In the genomic region with DNA sequence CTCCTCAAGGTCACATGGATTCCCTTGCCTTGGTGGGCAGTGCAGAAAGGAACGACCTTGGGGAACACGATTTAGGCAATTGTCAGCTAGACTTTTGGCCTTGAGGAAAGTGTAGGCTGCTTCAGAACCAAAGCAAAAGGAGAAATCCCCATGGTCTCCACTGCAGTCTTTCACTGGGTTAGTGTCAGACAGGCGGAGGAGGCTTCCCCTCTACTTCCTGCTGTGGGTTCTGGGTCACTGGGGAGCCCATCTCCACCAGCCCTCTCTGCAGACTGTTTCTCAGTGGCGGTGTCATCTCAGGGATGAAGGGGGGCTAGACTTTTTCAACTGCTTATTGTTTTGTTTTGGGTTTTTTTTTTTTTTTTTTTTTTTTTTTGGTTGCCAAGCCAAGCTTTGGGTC, we compare ENCODE assay signal across 9 mouse cellular contexts.
DNase-seq lines count a peak whose midpoint lies in the region; ATAC-seq and TF ChIP-seq lines count a peak whose summit lies in the region.
"Had no signal": no experiment of that assay in that cellular context is flagged by ENCODE, and none has a peak within 500 bp of the region (broad histone marks: within the 10 kb centered on the region; RNA-seq: fewer than 3 reads in every experiment).

No protein-coding gene starts in this region.

- H3K4me2 ChIP-seq in kidney, embryonic 15.5 days = no peak overlapping the region
- H3K4me2 ChIP-seq in neural tube, embryonic 15.5 days = no peak overlapping the region
- no peak overlapping the region for H3K4me2 ChIP-seq in forebrain, embryonic 11.5 days (ENCODE audit: low read depth, low read length, severe bottlenecking)
- H3K4me2 ChIP-seq: embryonic facial prominence, embryonic 12.5 days had no signal

- no peak for DNase-seq in kidney, adult 8-10 months
- peak; percentile 76 to 83 for DNase-seq in CD8-positive naive resting alpha-beta T cell, adult 2 months (ENCODE audit: low read depth in 2 of 2, low spot score in 2 of 2)
- DNase-seq in spleen, adult 2 months (ENCODE audit: low read depth in 1 of 2, low spot score in 2 of 2) = peak in 1 of 2 experiments; percentile 79
- no peak for DNase-seq in layer of hippocampus, postnatal 36 days
- no peak for DNase-seq in forebrain, embryonic 11.5 days (ENCODE audit: low spot score)

- H3K4me1 ChIP-seq in kidney, embryonic 15.5 days = peaks cover 47% of the 10 kb centered on the region
- H3K4me1 ChIP-seq in spleen, adult 2 months (ENCODE audit: control insufficient read depth, insufficient read depth, insufficient read length) = peaks cover 54% of the 10 kb centered on the region
- H3K4me1 ChIP-seq in neural tube, embryonic 15.5 days = peaks cover 32% of the 10 kb centered on the region
- no peaks in the 10 kb centered on the region for H3K4me1 ChIP-seq in forebrain, embryonic 11.5 days (replicated peaks; ENCODE audit: control insufficient read depth, insufficient read depth, low read length)

- no peak overlapping the region for H3K4me3 ChIP-seq in kidney, embryonic 15.5 days (replicated peaks)
- no peak overlapping the region for H3K4me3 ChIP-seq in spleen, adult 2 months (ENCODE audit: extremely low read depth, insufficient read depth, insufficient read length)
- no peak overlapping the region for H3K4me3 ChIP-seq in neural tube, embryonic 15.5 days (replicated peaks)
- no peak overlapping the region for H3K4me3 ChIP-seq in forebrain, embryonic 11.5 days (ENCODE audit: low read depth, low read length)
- H3K4me3 ChIP-seq: embryonic facial prominence, embryonic 12.5 days had no signal

- no peak for TF ChIP-seq CTCF in spleen, adult 2 months (IDR thresholded peaks at IDR 0.05; ENCODE audit: extremely low read depth, insufficient read depth, insufficient read length, insufficient replicate concordance)

- H3K27ac ChIP-seq in kidney, embryonic 15.5 days = peak overlapping the region; percentile 33
- peak overlapping the region; percentile 92 for H3K27ac ChIP-seq in spleen, adult 2 months (ENCODE audit: insufficient read depth, low read length)
- H3K27ac ChIP-seq in neural tube, embryonic 15.5 days (replicated peaks) = no peak overlapping the region
- H3K27ac ChIP-seq in forebrain, embryonic 11.5 days (ENCODE audit: low read depth, low read length) = no peak overlapping the region

- WGBS in kidney, embryonic 15.5 days = 27% methylated on average over 4 of the region's 4 CpGs
- WGBS in spleen, adult 2 months = 2% methylated on average over 4 of the region's 4 CpGs
- WGBS in neural tube, embryonic 15.5 days = 62% methylated on average over 4 of the region's 4 CpGs
- 53% methylated on average over 4 of the region's 4 CpGs for WGBS in forebrain, embryonic 11.5 days

- H3K27me3 ChIP-seq in kidney, embryonic 15.5 days = no peaks in the 10 kb centered on the region
- no peaks in the 10 kb centered on the region for H3K27me3 ChIP-seq in spleen, adult 2 months (ENCODE audit: control insufficient read depth, insufficient read depth, low read length)
- H3K27me3 ChIP-seq in neural tube, embryonic 15.5 days (replicated peaks) = no peaks in the 10 kb centered on the region
- no peaks in the 10 kb centered on the region for H3K27me3 ChIP-seq in forebrain, embryonic 11.5 days (ENCODE audit: control insufficient read depth, insufficient read depth, low read length)
- H3K27me3 ChIP-seq: embryonic facial prominence, embryonic 12.5 days had no signal

- no peak overlapping the region for H3K9ac ChIP-seq in kidney, embryonic 15.5 days
- H3K9ac ChIP-seq in neural tube, embryonic 15.5 days (replicated peaks) = no peak overlapping the region
- H3K9ac ChIP-seq in forebrain, embryonic 11.5 days (ENCODE audit: low read length) = no peak overlapping the region
- H3K9ac ChIP-seq: embryonic facial prominence, embryonic 12.5 days had no signal

- no peaks in the 10 kb centered on the region for H3K9me3 ChIP-seq in kidney, embryonic 15.5 days (replicated peaks)
- no peaks in the 10 kb centered on the region for H3K9me3 ChIP-seq in neural tube, embryonic 15.5 days (replicated peaks)
- H3K9me3 ChIP-seq in forebrain, embryonic 11.5 days (ENCODE audit: control insufficient read depth, low read length) = no peaks in the 10 kb centered on the region
- H3K9me3 ChIP-seq: embryonic facial prominence, embryonic 12.5 days had no signal

- peak; percentile 60 for ATAC-seq in kidney, embryonic 15.5 days (replicated peaks; ENCODE audit: low FRiP score)
- peak; percentile 60 for ATAC-seq in granulocyte monocyte progenitor cell, adult 5-6 weeks (replicated peaks; ENCODE audit: poor library complexity, severe bottlenecking)
- no peak for ATAC-seq in neural tube, embryonic 15.5 days (ENCODE audit: low FRiP score)
- no peak for ATAC-seq in forebrain, embryonic 11.5 days (replicated peaks; ENCODE audit: low FRiP score)

- TF ChIP-seq POLR2A in spleen, adult 2 months (IDR thresholded peaks at IDR 0.05; ENCODE audit: low read depth, low read length) = no peak

- H3K36me3 ChIP-seq in kidney, embryonic 15.5 days = no peaks in the 10 kb centered on the region
- H3K36me3 ChIP-seq in spleen, adult 2 months (ENCODE audit: control insufficient read depth, insufficient read depth, low read length) = no peaks in the 10 kb centered on the region
- no peaks in the 10 kb centered on the region for H3K36me3 ChIP-seq in neural tube, embryonic 15.5 days
- no peaks in the 10 kb centered on the region for H3K36me3 ChIP-seq in forebrain, embryonic 11.5 days (ENCODE audit: control insufficient read depth, insufficient read depth, low read length)
- H3K36me3 ChIP-seq: embryonic facial prominence, embryonic 12.5 days had no signal

Comparison
In these comparisons a context has a peak if more than half of its experiments do, and no peak if none do; other contexts are left out.
1. ATAC-seq: peak in kidney, embryonic 15.5 days (single experiment) and granulocyte monocyte progenitor cell, adult 5-6 weeks (single experiment); none in neural tube, embryonic 15.5 days (single experiment) and forebrain, embryonic 11.5 days (single experiment).
2. H3K27ac ChIP-seq: peak in kidney, embryonic 15.5 days (single experiment) and spleen, adult 2 months (single experiment); none in neural tube, embryonic 15.5 days (single experiment) and forebrain, embryonic 11.5 days (single experiment).
3. DNase-seq: peak in CD8-positive naive resting alpha-beta T cell, adult 2 months (2 of 2); none in kidney, adult 8-10 months (0 of 2), layer of hippocampus, postnatal 36 days (0 of 2) and forebrain, embryonic 11.5 days (single experiment).